Mouse (Mus musculus) duodenum, adult 2 months (tissue): Measurements from ENCODE around the gene Fblim1. TPM values are rescaled to one million over a fixed set of nuclear protein-coding genes. Genes with fewer than 3 reads are reported as not detected.

Experiments used
- polyA plus RNA-seq: library from polyadenylated mRNA; depleted of rRNA; stranded (reverse); fragments of >200 nt; gene quantifications from 2 replicates; pipeline ENCODE4 v1.2.3, GENCODE M21; 2012; ENCODE audit warnings: low replicate concordance; rRNA removed

The Fblim1 gene
- polyA plus RNA-seq: 60.7 and 63.9 TPM in 2 replicates

DNA sequence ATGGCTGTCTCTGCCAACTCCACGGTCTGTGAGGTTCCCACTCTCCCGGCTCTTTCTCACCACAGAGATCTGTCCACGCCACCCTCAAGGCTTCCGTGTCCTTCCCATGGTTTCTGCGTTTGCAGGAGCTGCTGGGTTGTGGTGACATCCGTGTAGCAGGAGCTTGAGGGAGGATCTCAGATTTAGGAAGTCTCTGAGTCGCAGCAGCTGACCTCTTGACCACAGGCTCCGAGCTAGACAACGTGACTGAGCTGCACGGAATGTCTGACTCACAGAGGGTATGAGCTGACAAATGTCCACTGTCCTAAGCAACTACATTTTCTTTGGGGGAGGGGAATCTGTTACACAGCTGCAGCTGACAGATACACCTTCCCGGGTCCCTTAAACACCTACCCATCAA lies at the start of gene Fblim1:
TSS of gene Fblim1 (minus strand) at position 236 of the 400 bp plus-strand sequence.

DNA sequence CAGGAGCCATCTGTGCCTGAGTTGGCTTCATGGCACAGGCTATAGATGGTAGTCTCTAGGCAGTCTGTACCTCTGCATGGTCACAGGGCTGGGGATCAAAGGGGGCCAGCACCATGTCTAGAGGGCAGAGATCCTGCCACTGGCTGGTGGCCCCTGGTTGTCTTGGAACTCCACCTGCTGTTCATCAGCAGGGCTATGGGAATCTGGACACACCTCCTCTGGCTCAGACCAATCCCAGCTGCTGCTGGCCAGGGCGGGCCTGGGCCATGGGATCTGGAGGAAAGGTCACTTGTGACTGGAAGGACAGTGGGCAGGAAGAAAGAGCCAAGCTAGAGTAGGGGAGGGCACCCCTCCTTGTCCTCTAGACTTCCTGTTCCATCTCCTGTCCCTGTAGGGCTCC lies 17.8 kb upstream of the Fblim1 start, which contains the start of gene Slc25a34:
TSS of gene Slc25a34 (minus strand) at position 156 of the 400 bp plus-strand sequence.

DNA sequence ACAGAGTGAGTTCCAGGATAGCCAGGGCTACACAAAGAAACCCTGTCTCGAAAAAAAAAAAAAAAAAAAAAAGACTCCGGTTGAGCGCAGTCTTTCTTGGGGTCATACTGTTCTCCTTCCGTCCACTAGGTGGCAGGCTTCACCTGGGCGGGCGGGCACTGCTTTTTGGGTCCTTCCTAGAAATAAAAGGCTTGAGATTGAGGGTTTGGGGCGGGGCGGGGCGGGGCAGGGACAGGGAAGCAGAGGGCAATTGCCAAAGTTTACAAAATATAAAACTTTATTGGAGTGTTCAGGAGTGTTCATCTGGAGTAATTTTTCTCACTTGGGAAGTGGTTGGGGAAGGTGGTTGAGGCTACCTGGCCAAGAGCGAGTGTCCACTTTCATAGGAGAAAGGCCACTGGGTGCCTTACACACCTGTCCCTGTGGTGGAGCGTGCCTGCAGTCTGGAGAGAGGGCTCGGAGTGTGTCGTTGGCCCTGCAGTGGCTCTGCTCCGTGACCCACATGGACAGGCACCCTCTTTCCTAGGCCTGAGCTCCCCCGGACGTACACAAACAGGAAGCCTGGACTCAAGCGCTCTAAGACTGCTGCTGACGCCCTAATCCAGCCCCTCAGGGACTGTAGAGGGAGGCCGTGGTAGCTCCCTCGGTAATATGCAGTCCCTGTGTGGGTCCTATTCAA lies 12.8 kb upstream of the Fblim1 start, which contains the start of gene Tmem82:
TSS of gene Tmem82 (minus strand) at position 69 of the 679 bp plus-strand sequence.

DNA sequence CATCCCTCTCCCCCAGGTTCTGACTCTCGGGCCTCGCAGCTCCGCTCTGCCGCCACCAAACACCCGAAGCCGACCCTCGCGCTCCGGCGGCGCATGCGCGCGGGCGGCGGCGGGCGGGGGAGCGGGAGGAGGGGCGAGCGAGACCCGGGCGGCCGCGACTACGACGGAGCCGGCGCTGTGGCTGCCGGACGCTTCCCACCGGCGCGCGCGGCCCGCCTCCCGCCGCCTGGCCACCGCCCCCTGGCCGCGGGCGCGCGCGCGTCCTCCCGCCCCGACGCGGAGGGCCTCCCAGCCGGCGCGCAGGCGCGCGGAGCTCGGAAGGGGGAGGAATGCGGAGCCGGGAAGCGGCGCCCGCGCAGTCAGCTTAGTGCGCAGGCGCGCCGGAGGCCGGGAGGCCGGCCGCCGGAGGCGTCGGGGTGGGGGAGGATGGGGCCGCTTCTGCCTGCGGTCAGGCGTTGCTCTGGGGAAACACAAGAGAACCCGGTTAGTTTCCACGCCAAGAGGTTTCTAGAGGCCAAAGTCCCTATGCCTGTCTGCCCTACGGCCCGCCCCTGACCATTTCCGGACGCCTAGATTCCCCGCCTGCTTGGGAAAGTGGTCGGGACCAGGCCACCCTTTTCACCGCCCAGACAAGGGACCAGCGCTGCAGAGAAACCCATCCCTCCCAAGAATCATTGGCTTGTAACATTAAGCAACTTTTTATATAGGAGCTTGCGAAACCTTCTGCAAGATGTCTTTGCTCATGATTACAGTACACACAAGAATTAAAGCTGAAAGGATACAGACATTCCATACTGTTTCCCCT lies 67.3 kb downstream of the Fblim1 start, which contains the start of gene Spen:
TSS of gene Spen (minus strand) at position 190 of the 805 bp plus-strand sequence.

Other genes with a start within 250 kb of the Fblim1 start
- gene Fam131c, start 237.9 kb downstream of the Fblim1 start, polyA plus RNA-seq: 1.4 and 2.9 TPM in 2 replicates
- gene Clcnka, start 207.4 kb downstream of the Fblim1 start, polyA plus RNA-seq: 0.05 and 0.07 TPM in 2 replicates
- 0.11 TPM in 1 of 2 replicates, not detected in the other for gene Clcnkb, start 190.1 kb downstream of the Fblim1 start, polyA plus RNA-seq
- 4.6 and 18.4 TPM in 2 replicates for gene Hspb7, start 185.3 kb downstream of the Fblim1 start, polyA plus RNA-seq
- gene Srarp, start 170.0 kb downstream of the Fblim1 start, polyA plus RNA-seq: 0.25 TPM in 1 of 2 replicates, not detected in the other
- gene Zbtb17, start 161.4 kb downstream of the Fblim1 start, polyA plus RNA-seq: 34.9 and 44.9 TPM in 2 replicates
- 38.0 and 39.5 TPM in 2 replicates for gene Spen, start 67.5 kb downstream of the Fblim1 start, polyA plus RNA-seq
- 71.4 and 121 TPM in 2 replicates for gene Tmem82, start 12.5 kb upstream of the Fblim1 start, polyA plus RNA-seq
- gene Slc25a34, start 17.7 kb upstream of the Fblim1 start, polyA plus RNA-seq: 12.3 and 26.3 TPM in 2 replicates
- 10.2 and 11.0 TPM in 2 replicates for gene Plekhm2, start 58.8 kb upstream of the Fblim1 start, polyA plus RNA-seq
- gene Rsc1a1, start 79.5 kb upstream of the Fblim1 start, polyA plus RNA-seq: 9.7 and 29.7 TPM in 2 replicates
- 15.8 and 22.6 TPM in 2 replicates for gene Ddi2, start 117.3 kb upstream of the Fblim1 start, polyA plus RNA-seq
- 41.0 and 69.4 TPM in 2 replicates for gene Agmat, start 140.6 kb upstream of the Fblim1 start, polyA plus RNA-seq
- 4.8 and 5.4 TPM in 2 replicates for gene Dnajc16, start 184.8 kb upstream of the Fblim1 start, polyA plus RNA-seq
- gene Casp9, start 187.5 kb upstream of the Fblim1 start, polyA plus RNA-seq: 10.8 and 11.4 TPM in 2 replicates
- 30.4 and 13,779 TPM in 2 replicates for gene Cela2a, start 220.1 kb upstream of the Fblim1 start, polyA plus RNA-seq
- 0.39 and 112 TPM in 2 replicates for gene Ctrc, start 240.3 kb upstream of the Fblim1 start, polyA plus RNA-seq